Mouse (Mus musculus) CH12.LX (cell line): ENCODE data around the gene Teddm3. TPM values are rescaled to one million over a fixed set of nuclear protein-coding genes. Genes with fewer than 3 reads are reported as not detected.

ENCODE experiments used
- DNase-seq: peaks from one replicate; pipeline ENCODE4 v3.0.0-alpha.2; 2013; ENCODE audit errors: extremely low read depth
- H3K27ac ChIP-seq: 2 replicates; pipeline ENCODE4 v1.5.1; 2012; ENCODE audit warnings: low read depth, mild to moderate bottlenecking, control low read depth, moderate library complexity; ENCODE audit not compliant: insufficient read depth
- H3K27me3 ChIP-seq: replicated peaks from 2 replicates; pipeline ENCODE3; 2012; ENCODE audit warnings: inconsistent platforms
- H3K36me3 ChIP-seq, 2 experiments: replicated peaks in 1 of 2; 2 replicates each; pipeline versions ENCODE3 to v1.6.1; 2012; ENCODE audit warnings: inconsistent platforms in 1 of 2, low read length in 1 of 2, mild to moderate bottlenecking in 1 of 2, mixed read lengths in 1 of 2, moderate library complexity in 1 of 2; ENCODE audit not compliant: control insufficient read depth in 1 of 2, insufficient read depth in 1 of 2
- H3K4me1 ChIP-seq, 2 experiments: 2 replicates each; pipeline ENCODE4 v1.6.1; 2012; ENCODE audit warnings: inconsistent platforms in 1 of 2, moderate library complexity in 1 of 2; ENCODE audit not compliant: insufficient read depth in 2 of 2, control insufficient read depth in 1 of 2
- H3K4me2 ChIP-seq: 2 replicates; pipeline ENCODE4 v1.6.1; 2012; ENCODE audit warnings: low read depth, mild to moderate bottlenecking, control low read depth; ENCODE audit not compliant: poor library complexity, insufficient read depth, severe bottlenecking
- H3K4me3 ChIP-seq, 3 experiments: fragments of 150-350 bp in 1 of 3; sonication (generic) in 1 of 3; replicated peaks in 1 of 3; 2 replicates each; pipeline versions ENCODE3 to v1.5.1; 2011 to 2012; ENCODE audit warnings: low read depth in 2 of 3, low read length in 2 of 3, mild to moderate bottlenecking in 2 of 3, moderate library complexity in 2 of 3, control low read depth in 1 of 3, improper control_type of control experiment in 1 of 3, inconsistent platforms in 1 of 3, mixed read lengths in 1 of 3; ENCODE audit not compliant: poor library complexity in 1 of 3
- H3K79me2 ChIP-seq: replicated peaks from 2 replicates; pipeline ENCODE4 v1.6.1; 2012; ENCODE audit warnings: mild to moderate bottlenecking, moderate library complexity; ENCODE audit not compliant: control insufficient read depth, poor library complexity, insufficient read depth, severe bottlenecking; ENCODE audit errors: extremely low read depth
- H3K9ac ChIP-seq: 2 replicates; pipeline ENCODE4 v1.6.1; 2012; ENCODE audit warnings: low read depth, mild to moderate bottlenecking, control low read depth, moderate library complexity; ENCODE audit not compliant: insufficient read depth
- H3K9me3 ChIP-seq: replicated peaks from 2 replicates; pipeline ENCODE3; 2012; ENCODE audit warnings: low read length, inconsistent platforms, mixed read lengths
- BHLHE40 ChIP-seq: IDR thresholded peaks from 2 replicates; pipeline ENCODE4 v1.6.1; 2011; ENCODE audit warnings: mild to moderate bottlenecking, low read depth, low read length, improper control_type of control experiment
- CHD1 ChIP-seq: IDR thresholded peaks from 2 replicates; pipeline ENCODE4 v1.6.1; 2012; ENCODE audit warnings: low read depth, low read length, improper control_type of control experiment, inconsistent platforms
- CHD2 ChIP-seq: IDR thresholded peaks from 2 replicates; pipeline ENCODE4 v1.6.1; 2011; ENCODE audit warnings: low read length, improper control_type of control experiment
- ELF1 ChIP-seq: IDR thresholded peaks from 2 replicates; pipeline ENCODE4 v1.6.1; 2014; ENCODE audit warnings: low read depth, mild to moderate bottlenecking, inconsistent platforms, low read length, improper control_type of control experiment
- ETS1 ChIP-seq: conservative IDR thresholded peaks from 2 replicates; pipeline ENCODE4 v1.6.1; 2012; ENCODE audit warnings: low read depth, mild to moderate bottlenecking, inconsistent platforms, low read length, improper control_type of control experiment, moderate library complexity
- GABPA ChIP-seq: IDR thresholded peaks from 2 replicates; pipeline ENCODE4 v1.6.1; 2012; ENCODE audit warnings: low read depth, low read length, improper control_type of control experiment, inconsistent platforms; ENCODE audit not compliant: insufficient replicate concordance
- HCFC1 ChIP-seq: IDR thresholded peaks from 2 replicates; pipeline ENCODE4 v1.6.1; 2012; ENCODE audit warnings: low read depth, mild to moderate bottlenecking, inconsistent platforms, low read length, improper control_type of control experiment
- JUN ChIP-seq: IDR thresholded peaks from 2 replicates; pipeline ENCODE4 v1.6.1; 2011; ENCODE audit warnings: low read depth, mild to moderate bottlenecking, low read length, improper control_type of control experiment, moderate library complexity; ENCODE audit not compliant: insufficient read depth
- JUND ChIP-seq: conservative IDR thresholded peaks from 2 replicates; pipeline ENCODE4 v1.6.1; 2011; ENCODE audit warnings: low read depth, low read length, improper control_type of control experiment
- KAT2A ChIP-seq: IDR thresholded peaks from 2 replicates; pipeline ENCODE4 v1.6.1; 2012; ENCODE audit warnings: low read length, improper control_type of control experiment, inconsistent platforms; ENCODE audit not compliant: insufficient replicate concordance
- MAZ ChIP-seq: IDR thresholded peaks from 2 replicates; pipeline ENCODE4 v1.6.1; 2012; ENCODE audit warnings: low read depth, mild to moderate bottlenecking, inconsistent platforms, low read length, improper control_type of control experiment, moderate library complexity
- MEF2A ChIP-seq: IDR thresholded peaks from 2 replicates; pipeline ENCODE4 v1.6.1; 2014; ENCODE audit warnings: low read depth, mild to moderate bottlenecking, inconsistent platforms, low read length, improper control_type of control experiment, borderline replicate concordance
- MXI1 ChIP-seq: IDR thresholded peaks from 2 replicates; pipeline ENCODE4 v1.6.1; 2011; ENCODE audit warnings: mild to moderate bottlenecking, low read depth, low read length, improper control_type of control experiment
- MYC ChIP-seq: IDR thresholded peaks from 2 replicates; pipeline ENCODE4 v1.6.1; 2011; ENCODE audit warnings: low read depth, mild to moderate bottlenecking, improper control_type of control experiment, low read length
- POLR2A ChIP-seq: IDR thresholded peaks from 2 replicates; pipeline ENCODE4 v1.6.1; 2011; ENCODE audit warnings: low read depth, mild to moderate bottlenecking, improper control_type of control experiment, low read length
- POLR2AphosphoS2 ChIP-seq: IDR thresholded peaks from 2 replicates; pipeline ENCODE4 v1.6.1; 2011; ENCODE audit warnings: low read depth, low read length, improper control_type of control experiment
- RAD21 ChIP-seq: IDR thresholded peaks from 2 replicates; pipeline ENCODE4 v1.6.1; 2011; ENCODE audit warnings: low read depth, mild to moderate bottlenecking, low read length, improper control_type of control experiment, moderate library complexity
- RCOR1 ChIP-seq: conservative IDR thresholded peaks from 2 replicates; pipeline ENCODE4 v1.6.1; 2012; ENCODE audit warnings: low read depth, mild to moderate bottlenecking, inconsistent platforms, low read length, improper control_type of control experiment
- SIN3A ChIP-seq: IDR thresholded peaks from 2 replicates; pipeline ENCODE4 v1.6.1; 2012; ENCODE audit warnings: low read length, improper control_type of control experiment, inconsistent platforms
- SMC3 ChIP-seq: IDR thresholded peaks from 2 replicates; pipeline ENCODE4 v1.6.1; 2011; ENCODE audit warnings: low read depth, low read length, improper control_type of control experiment
- TBP ChIP-seq: conservative IDR thresholded peaks from 2 replicates; pipeline ENCODE4 v1.6.1; 2011; ENCODE audit warnings: low read depth, low read length, improper control_type of control experiment
- USF2 ChIP-seq: conservative IDR thresholded peaks from 2 replicates; pipeline ENCODE4 v1.6.1; 2011; ENCODE audit warnings: low read depth, low read length, improper control_type of control experiment
- ZC3H11A ChIP-seq: IDR thresholded peaks from 2 replicates; pipeline ENCODE4 v1.6.1; 2012; ENCODE audit warnings: low read depth, mild to moderate bottlenecking, inconsistent platforms, low read length, improper control_type of control experiment
- ZMIZ1 ChIP-seq: IDR thresholded peaks from 2 replicates; pipeline ENCODE4 v1.6.1; 2012; ENCODE audit warnings: low read depth, mild to moderate bottlenecking, inconsistent platforms, low read length, improper control_type of control experiment
- ZNF384 ChIP-seq: IDR thresholded peaks from 2 replicates; pipeline ENCODE4 v1.6.1; 2012; ENCODE audit warnings: low read depth, low read length, improper control_type of control experiment, inconsistent platforms
- dilution Hi-C: fragments of 300-500 bp; cut with MboI; formaldehyde crosslinking; loops from 2 replicates; pipeline ENCODE4 v1.14.3; 2020; ENCODE audit warnings: low sequenced_read_pairs; ENCODE audit not compliant: extremely low pct_unique_long_range_greater_than_20kb, extremely low pct_ligation_motif_present
- in situ Hi-C: fragments of 300-500 bp; cut with MboI; formaldehyde crosslinking; loops from 3 replicates; pipeline ENCODE4 v1.14.3; 2019; ENCODE audit warnings: low sequenced_read_pairs, low pct_ligation_motif_present, low pct_unique_long_range_greater_than_20kb, mixed read lengths
- polyA plus RNA-seq: library from polyadenylated mRNA; unstranded; fragments of >175 nt; gene quantifications from 2 replicates; pipeline ENCODE4 v1.2.1, GENCODE M21; 2012; ENCODE audit warnings: low read depth; ENCODE audit not compliant: insufficient read length
- total RNA-seq, 2 experiments: library from RNA; depleted of rRNA; stranded (reverse); fragments of 300-350 nt in 1 of 2; fragments of >200 nt in 1 of 2; gene quantifications; 2 replicates each; pipeline ENCODE4 v1.2.3; 2012 to 2014

Gene Teddm3
- total and polyA plus RNA-seq, 3 experiments = not detected

GRCm38 (mm10) chr16:21187568-21187967 is 33.8 kb upstream of the Teddm3 start:
- H3K79me2 ChIP-seq = no peaks in the 10 kb centered on the region
- peaks cover 0 to 4% of the 10 kb centered on the region in 2 experiments; a peak in 2 of 4 replicates for H3K4me1 ChIP-seq
- in situ Hi-C loops = loop anchor here (10.0 kb wide), 1 partner anchor 463 kb away; no protein-coding TSS in a partner anchor
- H3K27me3 ChIP-seq = no peaks in the 10 kb centered on the region
- no peak overlapping the region for H3K9ac ChIP-seq
- H3K4me2 ChIP-seq = no peak overlapping the region
- H3K4me3 ChIP-seq = no peak overlapping the region
- no peak for TF ChIP-seq POLR2A
- TF ChIP-seq RCOR1 = no peak
- no peak for TF ChIP-seq MAZ
- TF ChIP-seq HCFC1 = no peak
- no peak for TF ChIP-seq ETS1
- no peak for TF ChIP-seq ZNF384
- TF ChIP-seq POLR2AphosphoS2 = no peak
- TF ChIP-seq KAT2A = no peak
- TF ChIP-seq ZMIZ1 = no peak
- no peak for TF ChIP-seq RAD21
- no peak for TF ChIP-seq BHLHE40
- no peak for TF ChIP-seq USF2
- TF ChIP-seq CHD1 = no peak
- no peak for TF ChIP-seq TBP
- TF ChIP-seq MXI1 = no peak
- no peak for TF ChIP-seq JUN
- no peak for TF ChIP-seq JUND
- TF ChIP-seq GABPA = no peak
- H3K9me3 ChIP-seq = no peaks in the 10 kb centered on the region
- dilution Hi-C loops = no loop called here
- DNase-seq = no peak
- H3K36me3 ChIP-seq = no peaks in the 10 kb centered on the region
- no peak overlapping the region for H3K27ac ChIP-seq

- H3K79me2 ChIP-seq = no peaks in the 10 kb centered on the region
- peaks cover 9% of the 10 kb centered on the region for H3K9me3 ChIP-seq
- H3K4me1 ChIP-seq = no peaks in the 10 kb centered on the region
- H3K4me3 ChIP-seq = no peak overlapping the region
- in situ Hi-C loops = loop anchor here (10.0 kb wide), 1 partner anchor 460 kb away; no protein-coding TSS in a partner anchor
- H3K27ac ChIP-seq = no peak overlapping the region
- dilution Hi-C loops = no loop called here
- no peaks in the 10 kb centered on the region for H3K27me3 ChIP-seq
- TF ChIP-seq USF2 = no peak
- no peak for TF ChIP-seq MYC
- TF ChIP-seq ELF1 = no peak
- no peak for TF ChIP-seq SIN3A
- no peak for TF ChIP-seq CHD2
- TF ChIP-seq RCOR1 = no peak
- TF ChIP-seq ZMIZ1 = no peak
- no peak for TF ChIP-seq MEF2A
- no peak for TF ChIP-seq ZC3H11A
- TF ChIP-seq SMC3 = no peak
- TF ChIP-seq ZNF384 = no peak
- no peak for DNase-seq
- no peaks in the 10 kb centered on the region for H3K36me3 ChIP-seq
- H3K4me2 ChIP-seq = no peak overlapping the region
- H3K9ac ChIP-seq = no peak overlapping the region
These were observed 30.9 kb upstream of the Teddm3 start for GRCm38 (mm10) chr16:21184697-21185096.
